Mouse (Mus musculus) skeletal muscle tissue, adult 2 months (tissue): ENCODE data around the gene Pink1.
A peak's percentile ranks its signal among the peaks of the same experiment; 100 is the strongest.

Source experiments
- DNase-seq: peaks from one replicate; pipeline ENCODE4 v3.0.0-alpha.2; 2012; ENCODE audit warnings: low read depth, low spot score

Pink1 gene

GRCm38 (mm10) chr4:138326077-138326695, at the start of gene Pink1:
Gene Pink1, minus strand, starts transcription at chr4:138326307.
- peak; percentile 89 for DNase-seq

- DNase-seq: no peak
Observed at GRCm38 (mm10) chr4:138375117-138375516, 49.0 kb upstream of the Pink1 start.

GRCm38 (mm10) chr4:138370996-138371516, 44.9 kb upstream of the Pink1 start:
- DNase-seq: no peak

GRCm38 (mm10) chr4:138368498-138369260, 42.6 kb upstream of the Pink1 start:
- DNase-seq: no peak

GRCm38 (mm10) chr4:138367641-138368497, 41.8 kb upstream of the Pink1 start, which contains the start of gene Cda:
Gene Cda, minus strand, starts transcription at chr4:138367992.
- DNase-seq: peak; percentile 66

GRCm38 (mm10) chr4:138366561-138366960, 40.5 kb upstream of the Pink1 start:
- no peak for DNase-seq

- DNase-seq: no peak
Observed at GRCm38 (mm10) chr4:138363511-138363910, 37.4 kb upstream of the Pink1 start.

- no peak for DNase-seq
Observed at GRCm38 (mm10) chr4:138362883-138363282, 36.8 kb upstream of the Pink1 start.

- DNase-seq: no peak
Observed at GRCm38 (mm10) chr4:138361370-138361821, 35.3 kb upstream of the Pink1 start.

- DNase-seq: no peak
Observed at GRCm38 (mm10) chr4:138358176-138358575, 32.1 kb upstream of the Pink1 start.

- no peak for DNase-seq
Observed at GRCm38 (mm10) chr4:138356551-138356950, 30.4 kb upstream of the Pink1 start.

- DNase-seq: no peak
Observed at GRCm38 (mm10) chr4:138356141-138356540, 30.0 kb upstream of the Pink1 start.

GRCm38 (mm10) chr4:138355496-138355895, 29.4 kb upstream of the Pink1 start:
- DNase-seq: no peak

GRCm38 (mm10) chr4:138353438-138354171, 27.5 kb upstream of the Pink1 start:
- no peak for DNase-seq

- DNase-seq: no peak
Observed at GRCm38 (mm10) chr4:138352692-138353091, 26.6 kb upstream of the Pink1 start.

- DNase-seq: no peak
Observed at GRCm38 (mm10) chr4:138351821-138352220, 25.7 kb upstream of the Pink1 start.

GRCm38 (mm10) chr4:138348716-138349115, 22.6 kb upstream of the Pink1 start:
- no peak for DNase-seq

GRCm38 (mm10) chr4:138347280-138347679, 21.2 kb upstream of the Pink1 start:
- DNase-seq: no peak

GRCm38 (mm10) chr4:138344891-138345545, 18.9 kb upstream of the Pink1 start:
- no peak for DNase-seq

- DNase-seq: no peak
Observed at GRCm38 (mm10) chr4:138343341-138343837, 17.3 kb upstream of the Pink1 start.
